Mouse (Mus musculus) liver, embryonic 14.5 days (tissue): ENCODE measurements around the gene Crebrf.

ENCODE experiments used
- CTCF ChIP-seq: IDR thresholded peaks from 2 replicates; pipeline ENCODE4 v1.5.1; 2016; ENCODE audit warnings: antibody characterized with exemption, low read depth, control low read depth
- EP300 ChIP-seq: IDR thresholded peaks from 2 replicates; pipeline ENCODE4 v1.6.1; 2016; ENCODE audit warnings: antibody characterized with exemption, low read depth

DNA sequence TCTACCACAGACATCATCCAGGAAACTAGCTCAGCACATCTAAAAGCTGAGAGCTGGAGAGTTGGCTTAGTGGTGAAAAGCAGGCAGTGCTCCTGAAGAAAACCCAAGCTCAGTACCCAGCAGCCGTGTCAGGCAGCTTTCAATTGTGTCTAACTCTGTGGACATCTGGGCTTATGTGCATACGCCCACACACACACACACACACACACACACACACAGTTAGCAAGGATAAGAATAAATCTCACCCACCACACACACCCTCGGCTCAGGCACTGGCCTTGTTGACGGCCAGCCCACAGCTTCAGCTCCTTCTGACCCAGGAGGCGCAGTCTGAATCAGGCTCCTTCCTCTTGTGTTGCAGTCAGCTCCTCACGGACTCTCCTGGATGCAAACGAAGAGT lies 76.1 kb downstream of the Crebrf start:
- TF ChIP-seq EP300, result no peak
- no peak for TF ChIP-seq CTCF
